Mouse (Mus musculus) megakaryocyte, embryonic 14.5 days (primary cell): ENCODE measurements around the gene Gm18596. TPM values are rescaled to one million over a fixed set of nuclear protein-coding genes. Genes with fewer than 3 reads are reported as not detected.
"Not testable (repeated sequence)": the region's sequence is repeated elsewhere in the genome, so short reads cannot be mapped to it uniquely, and the experiment has no call there.

Source experiments
- H3K27me3 ChIP-seq: replicated peaks from 2 replicates; pipeline ENCODE3; 2012; ENCODE audit warnings: inconsistent platforms
- H3K36me3 ChIP-seq: replicated peaks from 2 replicates; pipeline ENCODE3; 2012; ENCODE audit warnings: low read length, inconsistent platforms, mixed read lengths
- H3K4me1 ChIP-seq: 2 replicates; pipeline ENCODE4 v1.6.1; 2012; ENCODE audit warnings: inconsistent platforms
- H3K4me3 ChIP-seq: replicated peaks from 2 replicates; pipeline ENCODE3; 2012; ENCODE audit warnings: moderate library complexity, mild to moderate bottlenecking, inconsistent platforms
- H3K9me3 ChIP-seq: 2 replicates; pipeline ENCODE4 v1.6.1; 2012; ENCODE audit warnings: inconsistent platforms
- FLI1 ChIP-seq: IDR thresholded peaks from 2 replicates; pipeline ENCODE4 v1.6.1; 2012; ENCODE audit warnings: low read length, inconsistent platforms, mixed read lengths
- GATA1 ChIP-seq: IDR thresholded peaks from 3 replicates; pipeline ENCODE4 v1.6.1; 2012; ENCODE audit warnings: mixed read lengths, low read length, inconsistent platforms, borderline replicate concordance
- polyA plus RNA-seq: library from polyadenylated mRNA; stranded (reverse); fragments of >175 nt; gene quantifications from 2 replicates; pipeline ENCODE4 v1.2.3, GENCODE M21; 2012; ENCODE audit warnings: low replicate concordance; ENCODE audit not compliant: insufficient read depth

The Gm18596 gene
- polyA plus RNA-seq, 1 experiment, result not detected

DNA sequence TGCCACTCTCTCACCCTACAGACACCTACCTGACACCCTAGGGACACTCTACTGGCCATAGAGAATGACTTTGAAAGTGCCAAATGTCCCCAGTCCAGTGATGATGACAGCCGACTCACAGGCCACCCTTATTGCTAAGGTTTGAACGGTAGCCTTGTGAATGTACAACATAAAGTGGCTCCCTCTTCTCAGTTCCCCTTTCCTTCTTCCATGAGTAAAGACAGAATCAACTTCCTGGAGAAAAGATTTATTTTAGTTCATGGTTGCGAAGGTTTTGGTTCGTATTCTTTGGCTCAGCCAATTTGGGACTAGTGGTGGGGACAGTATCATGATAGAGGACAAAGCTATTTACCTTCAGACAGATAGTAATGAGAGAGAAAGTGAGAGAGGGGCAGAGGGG lies 3.5 kb downstream of the Gm18596 start:
- Histone ChIP-seq H3K4me1 (peaks cover 3% of the 10 kb centered on the region; the same call in 1 of the 2 replicates), H3K9me3 (peaks cover 9% of the 10 kb centered on the region), H3K27me3 (peaks cover 47% of the 10 kb centered on the region), H3K36me3 (no peaks in the 10 kb centered on the region), H3K4me3 (no peak overlapping the region)
- TF ChIP-seq FLI1, result no peak
- no peak for TF ChIP-seq GATA1

DNA sequence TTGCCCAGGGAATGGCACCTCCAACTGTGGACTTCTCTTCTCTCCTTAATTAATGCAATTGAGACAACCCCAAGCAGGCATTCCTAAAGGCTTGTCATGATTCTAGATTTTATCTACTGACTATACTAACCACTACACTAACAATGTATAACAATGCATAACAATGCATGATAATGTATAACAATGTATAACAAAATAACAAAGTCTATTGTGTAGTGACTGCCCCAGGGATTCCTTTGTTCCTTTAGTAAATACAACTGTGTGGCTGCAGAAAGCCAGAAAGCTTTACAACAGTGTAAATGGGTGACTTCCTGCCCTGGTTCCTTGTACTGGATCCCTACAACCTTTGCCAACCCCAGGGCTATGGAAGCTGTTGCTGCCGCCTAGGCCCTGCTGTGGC lies 6.5 kb downstream of the Gm18596 start:
- peaks cover 11% of the 10 kb centered on the region for H3K9me3 ChIP-seq
- no peak overlapping the region for H3K4me3 ChIP-seq
- H3K4me1 ChIP-seq, result peaks cover 9% of the 10 kb centered on the region
- TF ChIP-seq GATA1, result no peak
- TF ChIP-seq FLI1, result no peak
- peaks cover 39% of the 10 kb centered on the region for H3K27me3 ChIP-seq
- no peaks in the 10 kb centered on the region for H3K36me3 ChIP-seq

DNA sequence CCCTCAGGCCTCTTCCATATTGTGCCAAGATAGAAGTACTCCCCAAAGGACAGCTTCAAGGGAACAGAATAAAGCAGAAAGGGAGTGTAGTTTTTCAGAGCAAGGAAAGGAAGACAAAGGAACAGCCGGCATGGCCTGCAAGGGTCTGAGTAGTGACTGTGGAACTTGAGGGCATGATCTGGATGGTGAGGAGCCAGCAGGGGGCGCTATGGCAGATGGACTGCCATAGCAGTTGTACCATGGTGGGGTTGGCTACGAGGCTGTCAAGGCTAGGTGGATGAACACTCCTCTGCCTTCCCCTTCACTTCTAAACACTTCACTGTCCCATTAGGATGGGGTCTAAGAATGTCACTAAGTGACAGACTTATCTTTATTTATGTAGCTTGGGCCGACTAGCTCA lies 13.2 kb downstream of the Gm18596 start:
- Histone ChIP-seq H3K4me3 (no peak overlapping the region), H3K4me1 (peaks cover 5% of the 10 kb centered on the region), H3K27me3 (peaks cover 29% of the 10 kb centered on the region), H3K36me3 (no peaks in the 10 kb centered on the region), H3K9me3 (peaks cover 4% of the 10 kb centered on the region; the same call in 1 of the 2 replicates)
- no peak for TF ChIP-seq FLI1
- no peak for TF ChIP-seq GATA1

DNA sequence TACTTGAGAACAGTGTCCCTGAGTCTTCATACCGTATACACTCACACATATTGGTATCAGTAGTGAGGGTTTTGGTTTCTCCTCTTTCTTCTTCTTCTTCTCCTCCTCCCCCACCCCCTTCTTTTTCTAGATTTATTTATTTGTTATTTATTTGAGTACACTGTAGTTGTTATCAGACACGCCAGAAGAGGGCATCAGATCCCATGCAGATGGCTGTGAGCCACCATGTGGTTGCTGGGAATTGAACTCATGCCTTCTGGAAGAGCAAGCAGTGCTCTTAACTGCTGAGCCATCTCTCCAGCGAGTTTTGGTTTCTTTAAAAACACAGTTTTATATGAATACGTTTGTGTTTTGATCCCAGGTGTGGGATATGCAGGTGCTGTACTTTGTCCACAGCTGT lies 14.2 kb downstream of the Gm18596 start:
- H3K27me3 ChIP-seq, result peaks cover 35% of the 10 kb centered on the region
- no peaks in the 10 kb centered on the region for H3K36me3 ChIP-seq
- no peak overlapping the region for H3K4me3 ChIP-seq
- H3K9me3 ChIP-seq, result no peaks in the 10 kb centered on the region
- peaks cover 5% of the 10 kb centered on the region for H3K4me1 ChIP-seq
- TF ChIP-seq FLI1, result no peak
- no peak for TF ChIP-seq GATA1

DNA sequence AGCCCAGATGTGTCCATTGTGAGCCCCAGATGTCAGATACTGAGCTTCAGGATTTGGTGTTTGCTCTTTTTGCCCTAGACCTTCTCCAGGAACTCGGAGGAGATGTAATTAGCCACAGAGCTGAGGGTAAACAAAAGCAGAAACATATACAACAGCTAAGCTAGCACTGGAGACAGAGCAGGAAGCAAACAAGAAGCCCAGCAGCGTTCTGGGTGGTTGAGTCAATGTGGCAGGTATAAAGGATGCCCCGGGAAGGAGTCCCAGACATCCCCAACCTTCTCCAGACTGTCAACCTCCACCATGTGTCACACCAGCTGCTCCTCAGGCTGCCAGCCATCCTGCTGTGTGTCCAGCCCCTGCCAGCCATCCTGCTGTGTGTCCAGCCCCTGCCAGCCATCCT lies 16.3 kb downstream of the Gm18596 start, which contains the start of gene Gm10100:
Gm10100 (plus strand) TSS at position 301 of the 400 bp plus-strand sequence.
- Histone ChIP-seq H3K4me3 (no peak within 1 kb of the TSS), H3K27me3 (peaks cover 26% of the 10 kb centered on the region), H3K9me3 (no peaks in the 10 kb centered on the region), H3K4me1 (peaks cover 2% of the 10 kb centered on the region), H3K36me3 (no peaks in the 10 kb centered on the region)
- TF ChIP-seq FLI1 (no peak), GATA1 (no peak)

GRCm38 (mm10) chr10:77724855-77725254 lies 17.6 kb downstream of the Gm18596 start:
- Histone ChIP-seq H3K9me3 (0 out of 2 replicates have a peak, but pooled peaks cover 4% of the 10 kb centered on the region), H3K4me3 (no peak overlapping the region)
- no peak for TF ChIP-seq FLI1
- no peak for TF ChIP-seq GATA1

GRCm38 (mm10) chr10:77720299-77720698 lies 22.1 kb downstream of the Gm18596 start, which contains the start of gene Krtap12-1:
Gene Krtap12-1 (plus strand): TSS chr10:77720599.
- not testable (repeated sequence) for H3K9me3 ChIP-seq, H3K36me3 ChIP-seq, H3K4me1 ChIP-seq
- H3K4me3 ChIP-seq, result peak within 1 kb of the TSS; percentile 50
- peaks cover 36% of the 10 kb centered on the region for H3K27me3 ChIP-seq

More at GRCm38 (mm10) chr10:77724855-77725254, 17.6 kb downstream of the Gm18596 start:
- H3K4me1 ChIP-seq, result no peaks in the 10 kb centered on the region
- no peaks in the 10 kb centered on the region for H3K36me3 ChIP-seq
- peaks cover 27% of the 10 kb centered on the region for H3K27me3 ChIP-seq

GRCm38 (mm10) chr10:77715507-77715906 lies 26.9 kb downstream of the Gm18596 start, which contains the start of gene Gm10142:
Gene Gm10142 (plus strand): TSS chr10:77715807.
- Histone ChIP-seq H3K27me3 (peaks cover 47% of the 10 kb centered on the region), H3K9me3 (peaks cover 12% of the 10 kb centered on the region), H3K4me3 (no peak within 1 kb of the TSS), H3K4me1 (peaks cover 11% of the 10 kb centered on the region), H3K36me3 (no peaks in the 10 kb centered on the region)
- no peak for TF ChIP-seq GATA1
- TF ChIP-seq FLI1, result no peak

DNA sequence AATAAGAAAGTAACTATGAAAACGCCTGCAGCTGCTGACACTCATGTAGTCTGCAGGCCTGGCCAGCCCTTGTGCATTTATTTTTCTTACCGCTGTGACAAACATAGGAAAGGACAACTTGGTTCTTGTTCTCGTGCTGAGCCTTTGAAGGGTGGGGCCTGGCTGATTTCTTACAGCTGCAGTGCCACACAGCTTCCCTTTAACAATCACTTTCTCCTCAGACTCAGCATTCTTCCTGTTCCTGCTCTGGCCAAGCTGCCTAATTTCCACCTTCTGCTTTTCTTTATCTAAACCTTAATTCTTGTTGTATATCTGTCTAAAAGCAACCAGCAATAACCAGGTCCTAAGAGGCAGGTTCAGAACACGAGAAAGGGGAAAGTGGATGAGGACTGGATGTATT lies 28.7 kb downstream of the Gm18596 start:
- Histone ChIP-seq H3K4me1 (peaks cover 11% of the 10 kb centered on the region), H3K4me3 (no peak overlapping the region), H3K27me3 (peaks cover 42% of the 10 kb centered on the region), H3K36me3 (no peaks in the 10 kb centered on the region), H3K9me3 (peaks cover 9% of the 10 kb centered on the region)
- TF ChIP-seq GATA1 (no peak), FLI1 (no peak)

DNA sequence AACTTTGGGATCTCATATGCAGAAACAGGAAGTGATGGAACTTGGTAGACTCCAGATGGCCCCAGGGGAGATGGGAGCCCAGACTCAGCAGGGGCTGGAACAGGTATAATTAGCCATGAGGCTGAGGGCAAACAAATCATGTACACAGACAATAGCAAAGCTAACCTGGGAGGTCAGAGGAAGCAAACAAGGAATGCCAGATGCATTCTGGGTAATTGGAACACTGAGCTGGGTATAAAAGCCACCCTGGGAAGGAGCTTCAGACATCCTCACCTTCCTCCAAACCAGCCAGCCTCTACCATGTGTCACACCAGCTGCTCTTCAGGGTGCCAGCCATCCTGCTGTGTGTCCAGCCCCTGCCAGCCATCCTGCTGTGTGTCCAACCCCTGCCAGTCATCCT lies 31.3 kb downstream of the Gm18596 start, which contains the start of gene Gm10024:
Gm10024 (plus strand) TSS at position 301 of the 400 bp plus-strand sequence.
- peaks cover 15% of the 10 kb centered on the region for H3K9me3 ChIP-seq
- not testable (repeated sequence) for H3K4me3 ChIP-seq
- peaks cover 49% of the 10 kb centered on the region for H3K27me3 ChIP-seq

GRCm38 (mm10) chr10:77709831-77710230 lies 32.6 kb downstream of the Gm18596 start:
- Histone ChIP-seq H3K27me3 (peaks cover 54% of the 10 kb centered on the region), H3K4me3 (no peak overlapping the region), H3K36me3 (no peaks in the 10 kb centered on the region), H3K4me1 (peaks cover 27% of the 10 kb centered on the region), H3K9me3 (peaks cover 16% of the 10 kb centered on the region)
- TF ChIP-seq FLI1 (no peak), GATA1 (no peak)

More for the DNA sequence above, 31.3 kb downstream of the Gm18596 start, which contains the start of gene Gm10024:
- not testable (repeated sequence) for H3K36me3 ChIP-seq
- peaks cover 27% of the 10 kb centered on the region for H3K4me1 ChIP-seq
